Mouse (Mus musculus) A20 (cell line): ENCODE data around the gene Vmn2r24.
"Not testable (repeated sequence)": the region's sequence is repeated elsewhere in the genome, so short reads cannot be mapped to it uniquely, and the experiment has no call there.

Experiments
- DNase-seq: peaks from one replicate; pipeline ENCODE4 v3.0.0-alpha.2; 2011; ENCODE audit warnings: low read depth, low spot score

Gene Vmn2r24

GRCm38 (mm10) chr6:123778579-123778978, at the start of gene Vmn2r24:
Gene Vmn2r24 (plus strand): TSS chr6:123778879.
- no peak for DNase-seq

GRCm38 (mm10) chr6:123770031-123770430, 8.6 kb upstream of the Vmn2r24 start:
- DNase-seq, result no peak

- DNase-seq, result no peak
Measured at GRCm38 (mm10) chr6:123784857-123785256, 6.2 kb downstream of the Vmn2r24 start.

DNA sequence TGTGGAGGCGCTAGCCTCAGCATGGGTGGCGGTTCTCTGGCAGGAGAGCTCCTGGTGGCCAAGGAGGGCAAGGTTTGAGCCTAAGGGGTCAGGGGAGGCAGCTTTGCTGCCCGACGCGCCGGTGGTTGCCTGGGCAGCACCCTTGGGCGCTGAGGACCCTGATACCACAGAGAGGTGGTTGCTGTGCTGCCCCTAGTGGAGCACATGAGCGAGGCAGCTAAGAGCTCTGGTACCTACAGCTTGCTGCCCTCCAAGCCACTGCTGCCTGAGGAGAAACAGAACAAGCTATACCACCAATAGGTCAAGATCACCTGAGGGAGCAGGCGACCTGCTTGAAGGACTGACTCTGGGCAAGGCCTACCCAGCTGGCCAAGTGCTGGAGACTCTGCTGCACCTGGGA, 15.1 kb downstream of the Vmn2r24 start:
- DNase-seq, result no peak

- not testable (repeated sequence) for DNase-seq
Measured at GRCm38 (mm10) chr6:123810291-123810690, 31.6 kb downstream of the Vmn2r24 start.

GRCm38 (mm10) chr6:123819951-123820350, 41.3 kb downstream of the Vmn2r24 start:
- no peak for DNase-seq

DNA sequence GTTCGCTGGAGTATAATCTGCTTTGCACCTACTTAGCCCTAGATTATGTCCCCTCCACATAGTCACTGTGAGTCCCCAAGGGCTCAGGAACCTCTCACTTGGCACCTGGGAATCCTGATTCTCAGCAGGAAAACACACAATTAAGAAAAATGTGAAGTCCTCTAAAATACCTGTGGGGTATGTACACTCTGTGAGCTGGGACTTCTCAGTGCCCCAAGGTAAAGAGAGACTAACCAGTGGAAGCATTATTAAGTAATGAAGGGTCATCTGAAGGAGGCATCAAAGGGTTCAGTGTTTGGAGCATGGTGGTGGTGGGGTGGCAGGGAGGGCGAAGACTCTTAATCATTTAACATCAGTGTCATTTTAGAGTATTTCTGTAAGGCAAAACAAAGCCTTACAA, 74.7 kb downstream of the Vmn2r24 start, which contains the start of gene Vmn2r25:
Vmn2r25 (minus strand) TSS at position 101 of the 400 bp plus-strand sequence.
- not testable (repeated sequence) for DNase-seq
